Mouse (Mus musculus): ENCODE results near the gene Pym1. TPM values are rescaled to one million over a fixed set of nuclear protein-coding genes. Genes with fewer than 3 reads are reported as not detected.
"Not testable (repeated sequence)": the region's sequence is repeated elsewhere in the genome, so short reads cannot be mapped to it uniquely, and the experiment has no call there.

The Pym1 gene
- polyA plus RNA-seq, 1 experiment: 26.1 TPM

DNA sequence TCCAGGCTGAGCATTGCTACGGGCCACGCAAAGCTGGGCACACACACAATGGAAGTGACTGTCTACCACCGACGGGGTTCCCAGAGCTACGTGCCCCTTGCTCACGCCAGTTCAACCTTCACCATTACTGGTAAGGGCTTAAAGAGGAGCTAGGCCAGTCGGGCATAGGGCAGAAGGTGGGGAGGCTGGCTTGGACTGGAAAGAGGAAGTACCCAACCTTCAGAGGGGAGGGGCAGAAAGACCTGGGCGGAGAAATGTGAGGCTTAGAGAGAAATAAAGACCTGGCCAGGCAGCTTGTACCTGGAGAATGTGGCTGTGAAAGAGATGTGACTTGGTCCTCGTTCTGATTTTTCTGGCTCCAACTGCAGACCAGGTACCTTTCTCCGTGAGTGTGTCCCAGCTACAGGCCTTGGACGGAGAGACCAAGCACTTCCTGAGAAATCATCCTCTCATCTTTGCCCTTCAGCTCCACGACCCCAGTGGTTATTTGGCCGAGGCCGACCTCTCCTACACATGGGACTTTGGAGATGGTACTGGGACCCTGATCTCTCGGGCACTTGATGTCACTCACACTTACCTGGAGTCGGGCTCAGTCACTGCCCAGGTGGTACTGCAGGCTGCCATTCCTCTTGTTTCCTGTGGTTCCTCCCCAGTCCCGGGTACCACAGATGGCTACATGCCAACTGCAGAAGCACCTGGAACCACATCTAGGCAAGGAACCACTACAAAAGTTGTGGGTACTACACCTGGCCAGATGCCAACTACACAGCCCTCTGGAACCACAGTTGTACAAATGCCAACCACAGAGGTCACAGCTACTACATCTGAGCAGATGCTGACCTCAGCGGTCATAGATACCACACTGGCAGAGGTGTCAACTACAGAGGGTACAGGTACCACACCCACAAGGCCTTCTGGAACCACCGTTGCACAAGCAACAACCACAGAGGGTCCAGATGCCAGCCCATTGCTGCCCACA lies 31.8 kb upstream of the Pym1 start:
- no peak overlapping the region for H3K27ac ChIP-seq (ENCODE audit: insufficient read depth, low read depth, low read length)
- peaks cover 9% of the 10 kb centered on the region; the same call in 1 of the 2 replicates for H3K4me1 ChIP-seq (ENCODE audit: control insufficient read depth, insufficient read depth, low read length)
- TF ChIP-seq POLR2A (IDR thresholded peaks at IDR 0.05; ENCODE audit: borderline replicate concordance, low read depth, low read length) (no peak), CTCF (IDR thresholded peaks at IDR 0.05; ENCODE audit: low read depth, low read length) (no peak)
- H3K4me3 ChIP-seq (ENCODE audit: insufficient read depth, low read length): no peak overlapping the region

DNA sequence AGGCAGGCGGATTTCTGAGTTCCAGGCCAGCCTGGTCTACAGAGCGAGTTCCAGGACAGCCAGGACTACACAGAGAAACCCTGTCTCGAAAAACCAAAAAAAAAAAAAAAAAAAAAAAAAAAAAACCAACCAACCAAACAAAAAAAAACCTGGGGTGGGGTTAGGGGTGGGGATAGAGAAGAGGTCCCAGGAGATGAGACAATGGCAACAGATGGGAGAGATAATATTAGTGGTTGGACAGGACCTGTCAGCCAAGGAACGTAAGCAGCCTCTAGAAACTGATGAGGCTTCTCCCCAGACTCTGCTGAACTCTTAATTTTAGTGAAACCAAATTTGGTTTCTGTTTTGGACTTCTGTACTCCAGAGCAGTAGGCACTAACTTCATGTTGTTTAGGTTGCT lies 22.2 kb upstream of the Pym1 start:
- not testable (repeated sequence) for H3K27ac ChIP-seq (ENCODE audit: insufficient read depth, low read depth, low read length); H3K4me1 ChIP-seq (ENCODE audit: control insufficient read depth, insufficient read depth, low read length); H3K4me3 ChIP-seq (ENCODE audit: insufficient read depth, low read length)

DNA sequence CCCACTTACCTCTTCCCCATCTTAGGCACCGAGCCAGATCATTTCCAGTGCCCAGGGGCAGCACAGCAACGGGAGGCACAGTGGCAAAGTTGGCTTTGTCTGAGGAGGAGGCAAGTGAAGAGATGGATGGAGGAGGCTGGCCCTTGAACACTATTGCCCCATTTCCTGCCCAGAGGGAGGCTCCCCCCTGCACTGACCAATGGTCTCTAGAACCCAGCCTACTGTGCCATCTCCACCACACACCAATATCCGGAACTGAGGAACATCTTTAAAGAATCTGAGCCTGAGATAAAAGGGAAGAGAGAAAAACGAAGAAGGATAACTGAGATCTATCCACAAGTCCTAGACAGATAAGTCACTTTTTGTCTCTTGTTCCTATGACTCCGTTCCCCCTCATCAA lies 19.6 kb upstream of the Pym1 start:
- TF ChIP-seq POLR2A (IDR thresholded peaks at IDR 0.05; ENCODE audit: borderline replicate concordance, low read depth, low read length): no peak
- no peak for TF ChIP-seq CTCF (IDR thresholded peaks at IDR 0.05; ENCODE audit: low read depth, low read length)
- Histone ChIP-seq H3K27ac (ENCODE audit: insufficient read depth, low read depth, low read length) (no peak overlapping the region), H3K4me1 (ENCODE audit: control insufficient read depth, insufficient read depth, low read length) (peaks cover 5% of the 10 kb centered on the region), H3K4me3 (ENCODE audit: insufficient read depth, low read length) (no peak overlapping the region)

DNA sequence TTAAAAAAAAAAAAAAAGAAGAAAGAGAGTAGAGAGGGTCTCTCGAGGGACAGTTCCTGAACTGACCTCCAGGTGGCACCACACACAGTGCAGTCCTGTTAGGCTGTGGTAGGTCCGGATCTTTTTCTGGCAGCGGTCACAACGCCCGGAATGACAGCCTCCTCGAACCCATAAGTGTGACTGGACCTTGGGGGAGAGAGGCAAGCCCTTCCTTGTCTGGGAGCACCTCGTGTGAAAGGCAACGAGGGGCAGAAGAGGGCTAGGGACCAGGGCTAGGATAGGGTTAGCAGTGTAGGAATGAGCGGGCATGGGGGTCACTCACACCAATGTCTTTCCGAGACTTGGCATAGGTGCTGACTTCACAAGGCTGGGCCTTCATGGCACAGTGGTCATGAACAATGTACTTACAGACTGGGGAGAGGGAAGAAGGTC lies 16.7 kb upstream of the Pym1 start:
- TF ChIP-seq POLR2A (IDR thresholded peaks at IDR 0.05; ENCODE audit: borderline replicate concordance, low read depth, low read length): no peak
- peak; percentile 53 for TF ChIP-seq CTCF (IDR thresholded peaks at IDR 0.05; ENCODE audit: low read depth, low read length)
- no peak overlapping the region for H3K27ac ChIP-seq (ENCODE audit: insufficient read depth, low read depth, low read length)
- no peak overlapping the region for H3K4me3 ChIP-seq (ENCODE audit: insufficient read depth, low read length)
- peaks cover 5% of the 10 kb centered on the region for H3K4me1 ChIP-seq (ENCODE audit: control insufficient read depth, insufficient read depth, low read length)

DNA sequence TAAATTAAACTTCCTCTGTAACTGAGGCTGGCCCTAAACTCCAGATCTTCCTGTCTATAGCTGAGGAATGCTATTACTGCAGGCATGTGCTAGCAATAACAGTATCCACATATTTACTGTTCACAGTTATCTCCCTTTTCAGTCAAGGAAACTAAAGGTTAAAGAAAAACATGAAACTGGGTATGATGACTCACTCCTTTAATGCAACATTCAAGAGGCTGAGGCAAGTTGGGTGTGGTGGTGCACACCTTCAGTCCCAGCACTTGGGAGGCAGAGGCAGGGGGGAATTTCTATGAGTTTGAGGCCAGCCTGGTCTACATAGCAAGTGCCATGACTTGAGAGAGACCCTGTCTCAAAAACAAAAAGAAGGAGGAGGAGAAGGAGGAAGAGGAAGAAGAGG lies 15.7 kb upstream of the Pym1 start:
- no peak for TF ChIP-seq CTCF (IDR thresholded peaks at IDR 0.05; ENCODE audit: low read depth, low read length)
- TF ChIP-seq POLR2A (IDR thresholded peaks at IDR 0.05; ENCODE audit: borderline replicate concordance, low read depth, low read length): no peak
- H3K4me1 ChIP-seq (ENCODE audit: control insufficient read depth, insufficient read depth, low read length): peaks cover 8% of the 10 kb centered on the region
- no peak overlapping the region for H3K27ac ChIP-seq (ENCODE audit: insufficient read depth, low read depth, low read length)
- H3K4me3 ChIP-seq (ENCODE audit: insufficient read depth, low read length): no peak overlapping the region

DNA sequence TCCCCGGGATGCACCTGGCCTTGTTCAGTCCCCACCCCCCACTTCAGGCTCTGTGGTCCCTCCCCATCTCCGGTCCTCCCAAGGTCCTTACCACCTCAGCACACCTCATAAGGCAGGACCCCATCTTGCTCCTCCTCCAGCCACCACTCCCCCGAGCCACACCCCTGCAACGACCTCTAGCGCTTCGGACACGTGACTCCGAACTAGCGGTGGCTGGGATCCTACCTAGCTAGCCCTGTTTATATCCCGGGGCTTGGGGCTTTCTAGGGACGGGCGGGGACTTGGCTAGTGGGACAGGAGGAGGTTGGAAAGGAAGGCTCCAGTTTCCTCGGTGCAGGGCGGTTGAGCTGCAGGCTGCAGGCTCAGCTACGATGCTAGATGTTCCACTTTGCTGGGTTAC lies 10.3 kb upstream of the Pym1 start:
- TF ChIP-seq POLR2A (IDR thresholded peaks at IDR 0.05; ENCODE audit: borderline replicate concordance, low read depth, low read length): no peak
- no peak for TF ChIP-seq CTCF (IDR thresholded peaks at IDR 0.05; ENCODE audit: low read depth, low read length)
- H3K4me1 ChIP-seq (ENCODE audit: control insufficient read depth, insufficient read depth, low read length): peaks cover 7% of the 10 kb centered on the region
- no peak overlapping the region for H3K4me3 ChIP-seq (ENCODE audit: insufficient read depth, low read length)
- no peak overlapping the region for H3K27ac ChIP-seq (ENCODE audit: insufficient read depth, low read depth, low read length)

DNA sequence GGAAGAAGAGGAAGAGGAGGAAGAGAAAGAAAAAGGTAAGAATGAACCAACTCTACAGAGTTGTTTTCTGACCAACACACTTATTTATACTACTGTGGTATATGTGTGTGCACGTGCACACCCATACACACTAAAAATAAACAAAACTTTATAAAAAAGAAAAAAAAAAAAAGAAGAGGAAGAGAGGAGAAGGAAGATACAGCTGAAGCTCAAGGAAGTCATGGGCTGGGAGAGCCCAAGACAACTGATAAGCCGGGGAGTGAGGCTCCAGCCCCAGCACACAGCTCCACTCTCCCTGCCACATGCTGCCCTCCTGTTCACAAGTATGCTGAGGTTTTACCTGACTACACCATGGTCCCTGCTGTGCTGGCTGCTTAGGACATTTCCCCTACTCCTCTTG lies 7.4 kb upstream of the Pym1 start:
- Histone ChIP-seq H3K4me1 (ENCODE audit: control insufficient read depth, insufficient read depth, low read length) (peaks cover 16% of the 10 kb centered on the region), H3K27ac (ENCODE audit: insufficient read depth, low read depth, low read length) (no peak overlapping the region), H3K4me3 (ENCODE audit: insufficient read depth, low read length) (no peak overlapping the region)
- TF ChIP-seq CTCF (IDR thresholded peaks at IDR 0.05; ENCODE audit: low read depth, low read length) (no peak), POLR2A (IDR thresholded peaks at IDR 0.05; ENCODE audit: borderline replicate concordance, low read depth, low read length) (no peak)

DNA sequence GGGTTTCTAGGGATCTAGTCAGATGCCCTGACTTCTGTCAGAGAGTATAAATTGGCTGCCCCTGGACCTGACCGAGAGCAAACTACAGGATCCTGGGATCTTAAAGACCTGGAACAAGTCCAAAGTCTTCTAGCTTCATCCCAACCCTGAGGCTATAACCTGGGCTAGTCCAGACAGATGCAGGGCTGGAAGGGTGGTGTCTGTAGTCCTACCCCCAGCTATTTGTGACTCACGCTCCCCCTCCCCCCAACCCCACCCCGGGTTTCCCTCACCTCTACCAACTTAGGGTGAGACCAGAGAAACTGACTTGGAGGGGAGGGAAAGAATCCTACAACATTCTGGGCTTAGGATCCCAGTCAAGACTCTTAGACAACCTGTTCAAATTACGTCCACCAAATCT lies 5.1 kb upstream of the Pym1 start:
- no peak overlapping the region for H3K4me3 ChIP-seq (ENCODE audit: insufficient read depth, low read length)
- peaks cover 21% of the 10 kb centered on the region for H3K4me1 ChIP-seq (ENCODE audit: control insufficient read depth, insufficient read depth, low read length)
- no peak for TF ChIP-seq POLR2A (IDR thresholded peaks at IDR 0.05; ENCODE audit: borderline replicate concordance, low read depth, low read length)
- no peak for TF ChIP-seq CTCF (IDR thresholded peaks at IDR 0.05; ENCODE audit: low read depth, low read length)
- no peak overlapping the region for H3K27ac ChIP-seq (ENCODE audit: insufficient read depth, low read depth, low read length)

DNA sequence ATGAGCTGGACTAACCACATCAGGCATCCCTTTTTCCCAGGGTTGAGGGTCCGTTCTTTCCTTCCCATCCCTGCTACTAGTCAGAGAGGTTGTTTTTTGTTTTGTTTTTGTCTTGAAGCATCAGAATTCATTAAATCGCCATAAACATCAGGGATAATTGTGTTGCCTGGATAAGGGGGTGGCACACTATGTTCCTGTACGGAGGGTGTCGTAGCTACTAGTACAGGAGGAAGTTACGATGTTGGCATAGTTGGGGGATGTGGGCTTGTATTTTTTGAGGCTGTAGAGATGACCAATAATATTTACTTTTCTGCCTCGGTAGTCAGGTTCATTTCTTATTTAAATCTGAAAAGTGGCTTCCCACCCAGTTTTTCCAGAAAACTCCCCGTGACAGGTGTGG lies 4.5 kb upstream of the Pym1 start:
- no peak for TF ChIP-seq POLR2A (IDR thresholded peaks at IDR 0.05; ENCODE audit: borderline replicate concordance, low read depth, low read length)
- no peak for TF ChIP-seq CTCF (IDR thresholded peaks at IDR 0.05; ENCODE audit: low read depth, low read length)
- Histone ChIP-seq H3K4me1 (ENCODE audit: control insufficient read depth, insufficient read depth, low read length) (peaks cover 21% of the 10 kb centered on the region), H3K4me3 (ENCODE audit: insufficient read depth, low read length) (peak overlapping the region; percentile 70), H3K27ac (ENCODE audit: insufficient read depth, low read depth, low read length) (no peak overlapping the region)

DNA sequence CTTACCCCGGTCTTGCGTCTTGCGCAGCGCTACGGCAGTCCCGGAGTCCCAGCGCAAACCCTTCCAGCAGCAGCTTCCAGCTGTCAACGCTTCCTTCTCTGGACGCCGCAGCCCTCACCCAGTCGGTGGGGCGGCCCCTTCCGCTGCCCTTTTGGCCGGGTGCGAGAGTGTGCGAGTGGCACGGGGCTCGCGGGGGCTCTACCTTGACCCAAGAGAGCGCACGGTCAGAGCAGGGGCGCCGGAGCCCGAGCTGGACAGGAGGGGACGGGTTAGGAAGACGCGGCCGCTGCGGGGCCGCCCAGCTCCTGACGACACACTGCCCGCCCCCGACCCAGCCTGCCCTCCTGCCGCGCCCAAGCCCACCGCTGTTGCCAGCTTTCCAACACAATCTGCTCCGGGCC lies 3.9 kb upstream of the Pym1 start:
- Histone ChIP-seq H3K4me3 (ENCODE audit: insufficient read depth, low read length) (peak overlapping the region; percentile 70), H3K27ac (ENCODE audit: insufficient read depth, low read depth, low read length) (no peak overlapping the region), H3K4me1 (ENCODE audit: control insufficient read depth, insufficient read depth, low read length) (peaks cover 21% of the 10 kb centered on the region)
- TF ChIP-seq CTCF (IDR thresholded peaks at IDR 0.05; ENCODE audit: low read depth, low read length) (no peak), POLR2A (IDR thresholded peaks at IDR 0.05; ENCODE audit: borderline replicate concordance, low read depth, low read length) (no peak)

Measured in bone marrow macrophage, adult 2 months (primary cell).